23 mouse cellular contexts compared by ENCODE assay signal in the genomic region with DNA sequence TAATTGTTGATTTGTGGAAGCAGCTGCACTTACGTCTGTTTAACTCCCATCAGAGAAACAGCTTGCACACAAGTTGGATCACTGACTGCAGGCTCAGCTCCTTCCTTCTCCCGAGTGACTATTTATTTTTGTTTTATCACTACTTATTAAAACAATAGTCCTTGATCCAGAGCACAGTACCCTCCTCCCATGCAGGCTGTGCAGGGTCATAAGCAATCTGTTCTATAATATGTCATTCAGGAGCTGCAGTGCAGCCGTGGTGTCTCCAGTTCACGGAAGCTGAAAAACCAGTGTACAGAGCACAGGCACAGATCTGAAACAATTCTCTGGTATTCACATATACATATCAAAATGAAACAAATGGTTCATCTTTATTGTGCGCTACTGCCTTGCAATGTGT.
DNase-seq lines count a peak whose midpoint lies in the region; ATAC-seq and TF ChIP-seq lines count a peak whose summit lies in the region.
"Had no signal": no experiment of that assay in that cellular context is flagged by ENCODE, and none has a peak within 500 bp of the region (broad histone marks: within the 10 kb centered on the region; RNA-seq: fewer than 3 reads in every experiment).

No protein-coding gene starts in this region.

- TF ChIP-seq CTCF in hindbrain, postnatal 0 days (IDR thresholded peaks at IDR 0.05; ENCODE audit: low read depth): no peak

- H3K4me3 ChIP-seq in forebrain, embryonic 13.5 days: no peak overlapping the region
- H3K4me3 ChIP-seq in forebrain, embryonic 10.5 days: no peak overlapping the region
- H3K4me3 ChIP-seq in hindbrain, postnatal 0 days (ENCODE audit: low read length): no peak overlapping the region
- H3K4me3 ChIP-seq in hindbrain, embryonic 10.5 days: no peak overlapping the region
- no peak overlapping the region for H3K4me3 ChIP-seq in neural tube, embryonic 11.5 days (ENCODE audit: low read depth, low read length)
- H3K4me3 ChIP-seq in neural tube, embryonic 15.5 days (replicated peaks): no peak overlapping the region
- H3K4me3 ChIP-seq in neural tube, embryonic 13.5 days: no peak overlapping the region
- H3K4me3 ChIP-seq: heart, adult 2 months; heart, embryonic 12.5 days; limb, embryonic 10.5 days; limb, embryonic 15.5 days; liver, embryonic 13.5 days; midbrain, embryonic 13.5 days had no signal

- H3K4me2 ChIP-seq in forebrain, embryonic 13.5 days: no peak overlapping the region
- H3K4me2 ChIP-seq in hindbrain, postnatal 0 days (ENCODE audit: low read depth, low read length): no peak overlapping the region
- H3K4me2 ChIP-seq in neural tube, embryonic 11.5 days (ENCODE audit: low read depth): no peak overlapping the region
- H3K4me2 ChIP-seq in neural tube, embryonic 15.5 days: no peak overlapping the region
- H3K4me2 ChIP-seq in neural tube, embryonic 13.5 days: no peak overlapping the region
- H3K4me2 ChIP-seq: heart, embryonic 12.5 days; limb, embryonic 15.5 days; liver, embryonic 13.5 days; midbrain, embryonic 13.5 days had no signal

- peak; percentile 48; the same call in 1 of the 2 replicates for ATAC-seq in forebrain, embryonic 13.5 days
- ATAC-seq in hindbrain, postnatal 0 days: no peak
- ATAC-seq in neural tube, embryonic 11.5 days (ENCODE audit: insufficient read depth, low FRiP score, low TSS enrichment): 0 out of 2 replicates have a peak, but pooled peaks have one; percentile 27
- no peak for ATAC-seq in neural tube, embryonic 15.5 days (ENCODE audit: low FRiP score)
- peak; percentile 50; the same call in 1 of the 2 replicates for ATAC-seq in neural tube, embryonic 13.5 days (ENCODE audit: low read depth)
- ATAC-seq: lung, postnatal 0 days; midbrain, embryonic 13.5 days had no signal

- no peak for DNase-seq in forebrain, embryonic 10.5 days (ENCODE audit: extremely low spot score, low spot score)
- DNase-seq in hindbrain, postnatal 0 days (ENCODE audit: low spot score): peak; percentile 4
- no peak for DNase-seq in hindbrain, embryonic 10.5 days (ENCODE audit: low spot score)
- DNase-seq in neural tube, embryonic 11.5 days (ENCODE audit: low spot score): no peak
- DNase-seq in testis, postnatal 10 days (ENCODE audit: low spot score): no peak
- DNase-seq: adrenal gland, adult 8-10 months; cerebellum, adult 11 months; cerebellum, adult 9-10 months; cerebellum, postnatal 36 days; heart, adult 2 months; kidney, adult 18-20 months; kidney, postnatal 4 days; liver, embryonic 13.5 days had no signal

- no peaks in the 10 kb centered on the region for H3K4me1 ChIP-seq in forebrain, embryonic 13.5 days
- H3K4me1 ChIP-seq in forebrain, embryonic 10.5 days: no peaks in the 10 kb centered on the region
- H3K4me1 ChIP-seq in hindbrain, postnatal 0 days (ENCODE audit: insufficient read depth, low read length): no peaks in the 10 kb centered on the region
- no peaks in the 10 kb centered on the region for H3K4me1 ChIP-seq in hindbrain, embryonic 10.5 days (replicated peaks)
- no peaks in the 10 kb centered on the region for H3K4me1 ChIP-seq in neural tube, embryonic 11.5 days (ENCODE audit: control insufficient read depth, insufficient read depth, low read length)
- no peaks in the 10 kb centered on the region for H3K4me1 ChIP-seq in neural tube, embryonic 15.5 days
- no peaks in the 10 kb centered on the region for H3K4me1 ChIP-seq in neural tube, embryonic 13.5 days (replicated peaks)
- H3K4me1 ChIP-seq: heart, embryonic 12.5 days; limb, embryonic 10.5 days; limb, embryonic 15.5 days; liver, embryonic 13.5 days; midbrain, embryonic 13.5 days had no signal

- no peaks in the 10 kb centered on the region for H3K27me3 ChIP-seq in forebrain, embryonic 13.5 days
- no peaks in the 10 kb centered on the region for H3K27me3 ChIP-seq in forebrain, embryonic 10.5 days (ENCODE audit: poor library complexity, severe bottlenecking)
- no peaks in the 10 kb centered on the region for H3K27me3 ChIP-seq in hindbrain, postnatal 0 days (ENCODE audit: insufficient read depth, low read length)
- H3K27me3 ChIP-seq in hindbrain, embryonic 10.5 days (ENCODE audit: insufficient read depth, poor library complexity, severe bottlenecking): no peaks in the 10 kb centered on the region
- H3K27me3 ChIP-seq in neural tube, embryonic 11.5 days (ENCODE audit: control insufficient read depth, insufficient read depth, low read length): no peaks in the 10 kb centered on the region
- no peaks in the 10 kb centered on the region for H3K27me3 ChIP-seq in neural tube, embryonic 15.5 days (replicated peaks)
- no peaks in the 10 kb centered on the region for H3K27me3 ChIP-seq in neural tube, embryonic 13.5 days
- H3K27me3 ChIP-seq: heart, embryonic 12.5 days; limb, embryonic 15.5 days; liver, embryonic 13.5 days; midbrain, embryonic 13.5 days had no signal

- no peaks in the 10 kb centered on the region for H3K9me3 ChIP-seq in forebrain, embryonic 13.5 days (replicated peaks)
- no peaks in the 10 kb centered on the region for H3K9me3 ChIP-seq in forebrain, embryonic 10.5 days
- no peaks in the 10 kb centered on the region for H3K9me3 ChIP-seq in hindbrain, postnatal 0 days (ENCODE audit: low read length)
- H3K9me3 ChIP-seq in hindbrain, embryonic 10.5 days: no peaks in the 10 kb centered on the region
- H3K9me3 ChIP-seq in neural tube, embryonic 11.5 days (ENCODE audit: control insufficient read depth, low read length): no peaks in the 10 kb centered on the region
- no peaks in the 10 kb centered on the region for H3K9me3 ChIP-seq in neural tube, embryonic 15.5 days (replicated peaks)
- no peaks in the 10 kb centered on the region for H3K9me3 ChIP-seq in neural tube, embryonic 13.5 days
- H3K9me3 ChIP-seq: G1E; heart, embryonic 12.5 days; limb, embryonic 10.5 days; limb, embryonic 15.5 days; liver, embryonic 13.5 days; midbrain, embryonic 13.5 days had no signal

- H3K27ac ChIP-seq in forebrain, embryonic 13.5 days: no peak overlapping the region
- no peak overlapping the region for H3K27ac ChIP-seq in forebrain, embryonic 10.5 days
- H3K27ac ChIP-seq in hindbrain, postnatal 0 days: no peak overlapping the region
- no peak overlapping the region for H3K27ac ChIP-seq in hindbrain, embryonic 10.5 days
- H3K27ac ChIP-seq in neural tube, embryonic 11.5 days (ENCODE audit: low read depth, low read length): no peak overlapping the region
- H3K27ac ChIP-seq in neural tube, embryonic 15.5 days (replicated peaks): no peak overlapping the region
- H3K27ac ChIP-seq in neural tube, embryonic 13.5 days (replicated peaks): no peak overlapping the region
- H3K27ac ChIP-seq: heart, adult 2 months; limb, embryonic 10.5 days; limb, embryonic 15.5 days; liver, embryonic 13.5 days; macrophage; midbrain, embryonic 13.5 days had no signal

- no peak overlapping the region for H3K9ac ChIP-seq in forebrain, embryonic 13.5 days
- H3K9ac ChIP-seq in hindbrain, postnatal 0 days (replicated peaks; ENCODE audit: low read length): no peak overlapping the region
- H3K9ac ChIP-seq in neural tube, embryonic 11.5 days (ENCODE audit: low read length): no peak overlapping the region
- H3K9ac ChIP-seq in neural tube, embryonic 15.5 days (replicated peaks): no peak overlapping the region
- no peak overlapping the region for H3K9ac ChIP-seq in neural tube, embryonic 13.5 days
- H3K9ac ChIP-seq: heart, embryonic 12.5 days; limb, embryonic 15.5 days; liver, embryonic 13.5 days; midbrain, embryonic 13.5 days had no signal

- H3K36me3 ChIP-seq in forebrain, embryonic 13.5 days (ENCODE audit: poor library complexity, severe bottlenecking): no peaks in the 10 kb centered on the region
- no peaks in the 10 kb centered on the region for H3K36me3 ChIP-seq in forebrain, embryonic 10.5 days (replicated peaks)
- H3K36me3 ChIP-seq in hindbrain, postnatal 0 days (ENCODE audit: insufficient read depth, low read length): no peaks in the 10 kb centered on the region
- no peaks in the 10 kb centered on the region for H3K36me3 ChIP-seq in hindbrain, embryonic 10.5 days
- H3K36me3 ChIP-seq in neural tube, embryonic 11.5 days (ENCODE audit: control insufficient read depth, insufficient read depth, low read length): no peaks in the 10 kb centered on the region
- H3K36me3 ChIP-seq in neural tube, embryonic 15.5 days: no peaks in the 10 kb centered on the region
- no peaks in the 10 kb centered on the region for H3K36me3 ChIP-seq in neural tube, embryonic 13.5 days
- H3K36me3 ChIP-seq: G1E; heart, embryonic 12.5 days; limb, embryonic 10.5 days; limb, embryonic 15.5 days; liver, embryonic 13.5 days; midbrain, embryonic 13.5 days had no signal

- WGBS in forebrain, embryonic 13.5 days: 73% methylated on average over 5 of the region's 5 CpGs
- 87% methylated on average over 5 of the region's 5 CpGs for WGBS in forebrain, embryonic 10.5 days
- 59% methylated on average over 5 of the region's 5 CpGs for WGBS in hindbrain, postnatal 0 days
- WGBS in hindbrain, embryonic 10.5 days: 81% methylated on average over 5 of the region's 5 CpGs
- 67% methylated on average over 5 of the region's 5 CpGs for WGBS in neural tube, embryonic 11.5 days
- 44% methylated on average over 5 of the region's 5 CpGs for WGBS in neural tube, embryonic 15.5 days
- 54% methylated on average over 5 of the region's 5 CpGs for WGBS in neural tube, embryonic 13.5 days

Comparison
In these comparisons a context has a peak if more than half of its experiments do, and no peak if none do; other contexts are left out.
1. ATAC-seq: peak in forebrain, embryonic 13.5 days (single experiment), neural tube, embryonic 11.5 days (single experiment) and neural tube, embryonic 13.5 days (single experiment); none in hindbrain, postnatal 0 days (single experiment) and neural tube, embryonic 15.5 days (single experiment).